Mouse (Mus musculus): ENCODE measurements around the gene Stxbp1.

DNA sequence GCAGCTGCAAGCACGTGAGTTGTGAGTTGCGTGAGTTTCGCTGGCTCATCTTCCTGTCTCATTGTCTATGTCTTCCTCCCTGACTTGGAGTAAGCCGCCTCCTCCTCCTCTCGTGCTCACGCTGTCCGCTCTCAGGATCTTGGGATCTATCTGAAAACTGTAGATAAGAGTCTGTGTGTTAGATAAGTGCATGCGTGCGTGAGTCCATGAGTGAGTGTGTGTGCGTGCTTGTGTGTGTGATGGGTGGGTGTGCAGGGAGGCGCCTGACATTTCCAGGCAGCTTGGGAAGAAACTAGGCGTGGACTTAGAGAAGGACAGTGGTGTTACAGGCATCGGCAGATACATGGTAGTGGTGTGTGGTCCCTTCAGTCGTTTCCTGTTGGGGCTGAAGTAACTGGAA lies 45.4 kb upstream of the Stxbp1 start:
- TF ChIP-seq CTCF (IDR thresholded peaks at IDR 0.05; ENCODE audit: low read depth, low read length) (no peak), GATA1 (IDR thresholded peaks at IDR 0.05; ENCODE audit: borderline replicate concordance, low read length) (no peak)

All from G1E (cell line).